Mouse (Mus musculus) adrenal gland (tissue): ENCODE measurements around the gene Usp43.

Experiments used
- intact Hi-C: fragments of 180-260 bp; cut with DNase I; formaldehyde crosslinking; loops from one replicate; pipeline ENCODE4 v1.15.1; 2025

Usp43 gene

GRCm38 (mm10) chr11:67811535-67811934 is 110.4 kb downstream of the Usp43 start:
- intact Hi-C loops: loop anchor here (5.0 kb wide), 1 partner anchor 44 kb away; no protein-coding TSS in a partner anchor

DNA sequence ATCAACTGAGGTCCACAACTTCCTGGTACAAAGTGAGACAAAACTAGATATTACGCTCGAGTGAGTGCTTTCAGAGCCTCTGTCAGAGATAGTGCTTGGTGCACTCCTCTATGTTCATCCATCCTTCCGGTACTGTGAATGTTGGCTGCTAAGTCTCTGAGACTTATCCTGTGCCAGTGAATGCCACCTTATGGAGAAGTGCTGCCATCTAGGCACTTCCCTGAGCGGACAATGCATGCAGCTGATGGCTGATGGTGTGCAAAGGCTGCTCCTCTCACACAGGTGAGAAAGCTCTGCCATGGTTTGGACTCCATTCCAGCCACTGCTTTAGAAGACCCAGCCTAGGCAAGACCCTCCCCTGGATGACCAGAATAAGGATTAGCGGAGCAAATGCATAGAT is 113.9 kb downstream of the Usp43 start:
- intact Hi-C loops: no loop called here

GRCm38 (mm10) chr11:67806832-67807597 is 114.9 kb downstream of the Usp43 start:
- intact Hi-C loops: no loop called here

DNA sequence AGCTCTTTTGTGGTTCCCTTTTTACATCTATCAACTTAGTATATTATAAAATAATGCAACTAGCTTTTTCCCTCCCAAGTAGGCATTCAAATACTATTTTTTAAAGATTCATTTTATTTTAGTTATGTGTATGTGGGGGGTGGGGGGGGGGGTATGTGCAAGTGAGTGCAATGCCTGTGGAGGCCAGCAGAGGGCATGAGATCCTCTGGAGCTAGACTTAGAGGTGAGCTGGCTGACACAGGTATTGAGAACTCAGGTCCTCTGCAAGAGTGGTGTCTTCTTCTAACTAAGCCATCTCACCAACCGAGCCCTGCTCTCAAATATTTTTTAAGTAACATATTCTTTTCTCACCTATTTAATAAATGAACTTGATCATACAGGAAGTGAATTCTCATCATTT is 116.4 kb downstream of the Usp43 start:
- intact Hi-C loops: no loop called here
